Mouse (Mus musculus): ENCODE measurements at regions not wholly inside any gene's neighbourhood (a gene's known extent, or its start where the extent isn't known, plus 50 kb on each side); places are given as distances from the start of the nearest gene placed in this dataset.

GRCm38 (mm10) chr3:17786721-17787442, 161.3 kb upstream of the Cypt12 start:
- TF ChIP-seq POLR2A (IDR thresholded peaks at IDR 0.05; ENCODE audit: borderline replicate concordance, insufficient read depth, low read length) (no peak), CTCF (IDR thresholded peaks at IDR 0.05; ENCODE audit: borderline replicate concordance, insufficient read depth, low read depth, low read length) (no peak)
